Mouse (Mus musculus) heart, postnatal 0 days (tissue): ENCODE measurements at regions not wholly inside any gene's neighbourhood (a gene's known extent, or its start where the extent isn't known, plus 50 kb on each side); places are given as distances from the start of the nearest gene placed in this dataset.
"Not testable (repeated sequence)": the region's sequence is repeated elsewhere in the genome, so short reads cannot be mapped to it uniquely, and the experiment has no call there.

Source experiments
- ATAC-seq: fragments of 200-750 bp; cut with Nextera tagmentation; 2 replicates; pipeline ENCODE4 v1.8.0; 2017; ENCODE audit warnings: low read depth, moderate number of reproducible peaks, moderate library complexity; ENCODE audit not compliant: insufficient read depth
- DNase-seq: peaks from one replicate; pipeline ENCODE4 v3.0.0-alpha.2; 2016; ENCODE audit warnings: low spot score
- H3K27ac ChIP-seq: fragments of 300-500 bp; sonication (generic); 2 replicates; pipeline ENCODE4 v1.5.1; 2014; ENCODE audit warnings: low read depth, mild to moderate bottlenecking
- H3K27me3 ChIP-seq: fragments of 300-500 bp; sonication (generic); 2 replicates; pipeline ENCODE4 v1.6.1; 2014; ENCODE audit warnings: low read length, mixed read lengths; ENCODE audit not compliant: control insufficient read depth, insufficient read depth
- H3K36me3 ChIP-seq: fragments of 300-500 bp; sonication (generic); replicated peaks from 2 replicates; pipeline ENCODE4 v1.6.1; 2014; ENCODE audit warnings: low read length, mixed read lengths; ENCODE audit not compliant: control insufficient read depth, insufficient read depth
- H3K4me1 ChIP-seq: fragments of 300-500 bp; sonication (generic); 2 replicates; pipeline ENCODE4 v1.6.1; 2014; ENCODE audit warnings: antibody characterized with exemption; ENCODE audit not compliant: control insufficient read depth, insufficient read depth
- H3K4me2 ChIP-seq: fragments of 300-500 bp; sonication (generic); 2 replicates; pipeline ENCODE4 v1.6.1; 2014; ENCODE audit warnings: low read depth, mild to moderate bottlenecking, low read length, moderate library complexity
- H3K4me3 ChIP-seq: fragments of 300-500 bp; sonication (generic); 2 replicates; pipeline ENCODE4 v1.5.1; 2014; ENCODE audit warnings: low read depth, low read length
- H3K9ac ChIP-seq: fragments of 300-500 bp; sonication (generic); replicated peaks from 2 replicates; pipeline ENCODE4 v1.6.1; 2014; ENCODE audit warnings: low read depth, low read length, mixed read lengths
- H3K9me3 ChIP-seq: fragments of 300-500 bp; sonication (generic); replicated peaks from 2 replicates; pipeline ENCODE4 v1.6.1; 2016; ENCODE audit warnings: low read length; ENCODE audit not compliant: control insufficient read depth
- CTCF ChIP-seq: IDR thresholded peaks from 2 replicates; pipeline ENCODE4 v1.5.1; 2016; ENCODE audit warnings: antibody characterized with exemption, control low read depth, low read depth
- EP300 ChIP-seq: IDR thresholded peaks from 2 replicates; pipeline ENCODE4 v1.6.1; 2016; ENCODE audit warnings: antibody characterized with exemption, low read depth
- WGBS: fragments of 180-500 bp; shearing (Covaris S2); extraction: QIAGEN DNeasy Blood & Tissue Kit; methylation state at CpG from one replicate; pipeline ENCODE4 v1.1.7; 2014; 5-methylcytosine and 5-hydroxymethylcytosine counted together

GRCm38 (mm10) chr3:34709553-34709952 lies 59.3 kb downstream of the Sox2 start:
- H3K27ac ChIP-seq, result no peak overlapping the region
- no peak overlapping the region for H3K4me2 ChIP-seq
- H3K9me3 ChIP-seq, result no peaks in the 10 kb centered on the region
- ATAC-seq, result no peak
- no peaks in the 10 kb centered on the region for H3K36me3 ChIP-seq
- no peaks in the 10 kb centered on the region for H3K27me3 ChIP-seq
- H3K4me1 ChIP-seq, result no peaks in the 10 kb centered on the region
- no peak overlapping the region for H3K9ac ChIP-seq
- 79% methylated on average over 13 of the region's 13 CpGs for WGBS
- no peak overlapping the region for H3K4me3 ChIP-seq
- TF ChIP-seq EP300, result no peak
- no peak for TF ChIP-seq CTCF
- no peak for DNase-seq

DNA sequence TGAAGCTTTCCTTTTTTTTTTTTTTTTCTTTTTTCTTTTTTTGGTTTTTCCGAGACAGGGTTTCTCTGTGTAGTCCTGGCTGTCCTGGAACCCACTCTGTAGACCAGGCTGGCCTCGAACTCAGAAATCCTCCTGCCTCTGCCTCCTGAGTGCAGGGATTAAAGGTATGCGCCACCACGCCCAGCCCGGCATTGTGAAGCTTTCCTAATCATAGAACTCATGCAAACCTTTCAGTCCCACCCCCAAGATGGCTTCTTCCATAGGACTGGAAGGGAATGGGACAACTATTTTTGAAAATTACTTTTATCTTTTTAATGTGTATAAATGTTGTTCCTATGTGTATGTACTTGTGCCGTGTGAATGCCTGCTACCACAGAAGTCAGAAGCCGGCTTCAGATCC lies 61.9 kb downstream of the Sox2 start:
- 76% methylated on average over 7 of the region's 7 CpGs for whole genome bisulfite sequencing
- H3K4me2 ChIP-seq, H3K4me1 ChIP-seq, H3K9ac ChIP-seq, H3K27me3 ChIP-seq, H3K27ac ChIP-seq, DNase-seq, ATAC-seq, H3K4me3 ChIP-seq, H3K36me3 ChIP-seq, H3K9me3 ChIP-seq: not testable (repeated sequence)

- no peak for DNase-seq
- Histone ChIP-seq H3K4me2 (no peak overlapping the region), H3K36me3 (no peaks in the 10 kb centered on the region), H3K4me1 (no peaks in the 10 kb centered on the region), H3K9me3 (no peaks in the 10 kb centered on the region), H3K27me3 (no peaks in the 10 kb centered on the region), H3K9ac (no peak overlapping the region), H3K4me3 (no peak overlapping the region), H3K27ac (no peak overlapping the region)
- WGBS, result 77% methylated on average over 7 of the region's 7 CpGs
- no peak for TF ChIP-seq CTCF
- no peak for TF ChIP-seq EP300
- ATAC-seq, result no peak
Observed at GRCm38 (mm10) chr3:34722506-34722905, 72.3 kb downstream of the Sox2 start.

DNA sequence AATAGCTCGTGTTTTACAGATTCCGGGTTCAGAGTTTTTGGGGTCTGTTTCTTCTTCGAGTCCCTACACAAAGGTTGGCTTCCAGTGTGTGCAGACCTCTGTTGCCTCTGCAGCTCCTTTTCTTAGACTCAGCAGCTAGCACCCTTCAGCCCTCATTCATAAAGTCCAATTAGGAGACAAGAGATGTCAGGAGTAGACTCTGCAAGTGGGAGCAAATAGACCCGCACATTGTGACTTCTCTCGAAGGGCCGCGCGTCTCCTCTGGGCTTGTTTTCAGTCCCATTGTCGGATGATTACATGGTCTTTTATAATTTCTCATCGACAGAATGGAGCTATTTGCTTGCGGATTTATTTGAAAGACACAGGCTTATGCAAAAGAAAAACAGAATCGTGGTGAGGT lies 76.8 kb downstream of the Sox2 start:
- 88% methylated on average over 12 of the region's 12 CpGs for WGBS
- no peak overlapping the region for H3K9ac ChIP-seq
- DNase-seq (no peak), ATAC-seq (no peak)
- H3K27ac ChIP-seq, result no peak overlapping the region
- H3K4me3 ChIP-seq, result no peak overlapping the region
- no peaks in the 10 kb centered on the region for H3K36me3 ChIP-seq
- no peaks in the 10 kb centered on the region for H3K9me3 ChIP-seq
- no peaks in the 10 kb centered on the region for H3K27me3 ChIP-seq
- H3K4me1 ChIP-seq, result no peaks in the 10 kb centered on the region
- TF ChIP-seq EP300 (no peak), CTCF (no peak)
- no peak overlapping the region for H3K4me2 ChIP-seq

GRCm38 (mm10) chr3:34728282-34728681 lies 78.1 kb downstream of the Sox2 start:
- Histone ChIP-seq H3K36me3 (no peaks in the 10 kb centered on the region), H3K4me3 (no peak overlapping the region), H3K4me2 (no peak overlapping the region), H3K27me3 (no peaks in the 10 kb centered on the region), H3K4me1 (no peaks in the 10 kb centered on the region), H3K9me3 (no peaks in the 10 kb centered on the region), H3K9ac (no peak overlapping the region), H3K27ac (no peak overlapping the region)
- ATAC-seq (no peak), DNase-seq (no peak)
- TF ChIP-seq EP300, result no peak
- no peak for TF ChIP-seq CTCF

- no peaks in the 10 kb centered on the region for H3K4me1 ChIP-seq
- no peak overlapping the region for H3K27ac ChIP-seq
- ATAC-seq (no peak), DNase-seq (no peak)
- H3K27me3 ChIP-seq, result no peaks in the 10 kb centered on the region
- H3K36me3 ChIP-seq, result no peaks in the 10 kb centered on the region
- no peak overlapping the region for H3K4me3 ChIP-seq
- H3K9me3 ChIP-seq, result no peaks in the 10 kb centered on the region
- no peak overlapping the region for H3K9ac ChIP-seq
- no peak for TF ChIP-seq CTCF
- no peak for TF ChIP-seq EP300
- no peak overlapping the region for H3K4me2 ChIP-seq
- 84% methylated on average over 5 of the region's 5 CpGs for WGBS
Observed at GRCm38 (mm10) chr3:34734966-34735365, 84.8 kb downstream of the Sox2 start.
